Mouse (Mus musculus) cerebellum, postnatal 25 days (tissue): ENCODE measurements around the gene 4930433I11Rik.
"Not testable (repeated sequence)": the region's sequence is repeated elsewhere in the genome, so short reads cannot be mapped to it uniquely, and the experiment has no call there.

Experiments used
- DNase-seq, 2 experiments: peaks; one replicate each; pipeline ENCODE4 v3.0.0; 2021; ENCODE audit warnings: mixed read lengths in 2 of 2

4930433I11Rik gene

GRCm38 (mm10) chr7:40987243-40987642 is at the start of gene 4930433I11Rik:
Gene 4930433I11Rik (plus strand): TSS chr7:40987543.
- DNase-seq = no peak

DNA sequence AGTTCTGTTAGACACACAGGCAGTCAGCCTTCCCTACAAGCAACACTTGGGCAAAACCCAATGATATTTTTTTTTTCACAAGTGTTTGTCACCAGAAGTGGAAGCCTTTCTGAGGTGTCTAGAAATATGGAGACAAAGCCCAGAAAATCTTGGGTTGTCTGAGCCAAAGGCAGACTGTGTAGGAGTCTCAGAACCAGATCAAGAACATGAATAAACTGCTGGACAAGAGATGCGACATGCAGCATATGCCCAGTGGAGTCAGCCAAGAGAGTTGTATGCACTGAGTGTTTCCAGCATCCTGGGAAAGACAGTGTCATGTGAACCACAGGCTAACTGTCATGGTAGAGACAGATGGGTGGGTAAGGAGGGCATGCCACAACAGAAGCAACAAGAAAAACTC is 48.0 kb upstream of the 4930433I11Rik start:
- no peak for DNase-seq

GRCm38 (mm10) chr7:40942233-40942935 is 45.0 kb upstream of the 4930433I11Rik start:
- DNase-seq = peak in 1 of 2 experiments; percentile 5

GRCm38 (mm10) chr7:41032419-41032818 is 45.1 kb downstream of the 4930433I11Rik start, which contains the start of gene Gm4884:
Gene Gm4884 (plus strand): TSS chr7:41032719.
- DNase-seq = not testable (repeated sequence)

GRCm38 (mm10) chr7:41044058-41044457 is 56.7 kb downstream of the 4930433I11Rik start:
- DNase-seq = not testable (repeated sequence)
